ENCODE assay signal across 24 mouse cellular contexts in the genomic region with DNA sequence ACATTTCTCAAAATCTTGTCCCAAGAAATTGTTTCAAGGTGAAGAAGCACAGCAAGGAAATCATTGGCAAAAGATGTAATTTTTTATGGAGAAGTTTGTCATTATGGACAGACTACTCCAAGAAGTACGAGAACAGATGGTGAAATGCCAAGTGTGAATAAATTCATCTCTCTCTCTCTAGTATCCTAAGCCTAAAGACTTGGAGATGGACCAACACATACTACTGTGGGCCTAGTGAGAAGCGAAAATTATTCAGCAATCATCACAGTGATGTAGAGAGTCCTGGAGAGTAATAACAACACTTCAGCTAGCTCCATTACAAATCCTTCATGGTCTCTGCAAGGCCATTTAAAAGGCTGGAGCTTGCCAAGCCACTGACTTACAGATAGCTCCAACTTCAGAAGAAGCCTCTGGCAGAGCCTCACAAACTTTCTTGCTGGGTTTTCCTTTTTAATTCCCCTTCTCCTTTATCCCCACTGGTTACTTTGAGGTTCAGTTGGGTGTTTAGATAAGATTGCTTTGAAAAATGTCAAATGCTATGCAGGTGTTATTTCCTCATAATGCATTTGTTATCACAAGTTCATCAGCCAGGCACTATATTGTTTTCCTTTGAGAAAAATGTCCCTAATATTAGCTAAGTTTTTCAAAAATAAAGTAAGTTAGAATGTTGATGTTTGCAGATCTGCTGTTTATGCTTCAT.
DNase-seq lines count a peak whose midpoint lies in the region; ATAC-seq and TF ChIP-seq lines count a peak whose summit lies in the region.
"Had no signal": no experiment of that assay in that cellular context is flagged by ENCODE, and none has a peak within 500 bp of the region (broad histone marks: within the 10 kb centered on the region; RNA-seq: fewer than 3 reads in every experiment).

No protein-coding gene starts in this region.

- no peaks in the 10 kb centered on the region for H3K36me3 ChIP-seq in forebrain, embryonic 13.5 days (ENCODE audit: poor library complexity, severe bottlenecking)
- H3K36me3 ChIP-seq in forebrain, embryonic 12.5 days (replicated peaks) = no peaks in the 10 kb centered on the region
- no peaks in the 10 kb centered on the region for H3K36me3 ChIP-seq in hindbrain, postnatal 0 days (ENCODE audit: insufficient read depth, low read length)
- no peaks in the 10 kb centered on the region for H3K36me3 ChIP-seq in hindbrain, embryonic 12.5 days
- H3K36me3 ChIP-seq in MEL (ENCODE audit: control insufficient read depth in 1 of 2, insufficient read depth in 2 of 2, low read length in 2 of 2) = peaks cover 0 to 5% of the 10 kb centered on the region in 2 experiments; a peak in 2 of 4 replicates
- no peaks in the 10 kb centered on the region for H3K36me3 ChIP-seq in forebrain, embryonic 16.5 days (ENCODE audit: control insufficient read depth, insufficient read depth)
- H3K36me3 ChIP-seq: kidney, embryonic 15.5 days; limb, embryonic 13.5 days; liver, embryonic 12.5 days; midbrain, embryonic 12.5 days; neural tube, embryonic 12.5 days had no signal

- H3K4me2 ChIP-seq in forebrain, embryonic 13.5 days = no peak overlapping the region
- no peak overlapping the region for H3K4me2 ChIP-seq in forebrain, embryonic 12.5 days
- H3K4me2 ChIP-seq in hindbrain, postnatal 0 days (ENCODE audit: low read depth, low read length) = no peak overlapping the region
- no peak overlapping the region for H3K4me2 ChIP-seq in hindbrain, embryonic 12.5 days (replicated peaks)
- no peak overlapping the region for H3K4me2 ChIP-seq in forebrain, embryonic 16.5 days (ENCODE audit: low read length)
- H3K4me2 ChIP-seq: heart, embryonic 11.5 days; kidney, embryonic 15.5 days; limb, embryonic 13.5 days; liver, embryonic 12.5 days; midbrain, embryonic 12.5 days; neural tube, embryonic 12.5 days had no signal

- no peaks in the 10 kb centered on the region for H3K27me3 ChIP-seq in forebrain, embryonic 13.5 days
- H3K27me3 ChIP-seq in forebrain, embryonic 12.5 days = no peaks in the 10 kb centered on the region
- no peaks in the 10 kb centered on the region for H3K27me3 ChIP-seq in hindbrain, postnatal 0 days (ENCODE audit: insufficient read depth, low read length)
- H3K27me3 ChIP-seq in hindbrain, embryonic 12.5 days = no peaks in the 10 kb centered on the region
- H3K27me3 ChIP-seq in MEL (ENCODE audit: control insufficient read depth in 1 of 2, insufficient read depth in 2 of 2, low read length in 2 of 2) = no peaks in the 10 kb centered on the region
- H3K27me3 ChIP-seq in forebrain, embryonic 16.5 days (replicated peaks; ENCODE audit: control insufficient read depth, insufficient read depth, low read length) = no peaks in the 10 kb centered on the region
- H3K27me3 ChIP-seq: kidney, embryonic 15.5 days; limb, embryonic 13.5 days; liver, embryonic 12.5 days; midbrain, embryonic 12.5 days; neural tube, embryonic 12.5 days had no signal

- peak; percentile 38 for DNase-seq in hindbrain, postnatal 0 days (ENCODE audit: low spot score)
- DNase-seq in MEL (ENCODE audit: low read depth, low spot score) = peak; percentile 38
- no peak for DNase-seq in embryo, embryonic 11 days
- DNase-seq: adrenal gland, postnatal 36 days; cerebellum, adult 18-20 months; gastrocnemius, postnatal 10 days; heart, adult 11 months; kidney, adult 11 months; kidney, postnatal 36 days; layer of hippocampus, postnatal 36 days; lung, adult 18-20 months; lung, postnatal 10 days had no signal

- no peaks in the 10 kb centered on the region for H3K4me1 ChIP-seq in forebrain, embryonic 13.5 days
- no peaks in the 10 kb centered on the region for H3K4me1 ChIP-seq in forebrain, embryonic 12.5 days
- no peaks in the 10 kb centered on the region for H3K4me1 ChIP-seq in hindbrain, postnatal 0 days (ENCODE audit: insufficient read depth, low read length)
- no peaks in the 10 kb centered on the region for H3K4me1 ChIP-seq in hindbrain, embryonic 12.5 days
- H3K4me1 ChIP-seq in MEL (ENCODE audit: control insufficient read depth in 1 of 2, insufficient read depth in 2 of 2, low read length in 2 of 2) = peaks cover 2 to 13% of the 10 kb centered on the region in 2 experiments; a peak in 3 of 4 replicates
- no peaks in the 10 kb centered on the region for H3K4me1 ChIP-seq in forebrain, embryonic 16.5 days (replicated peaks; ENCODE audit: control insufficient read depth, insufficient read depth, low read length)
- H3K4me1 ChIP-seq: kidney, embryonic 15.5 days; limb, embryonic 13.5 days; liver, embryonic 12.5 days; midbrain, embryonic 12.5 days; neural tube, embryonic 12.5 days had no signal

- ATAC-seq in forebrain, embryonic 13.5 days = peak; percentile 72; the same call in 1 of the 2 replicates
- ATAC-seq in forebrain, embryonic 12.5 days (ENCODE audit: low FRiP score) = no peak
- no peak for ATAC-seq in hindbrain, postnatal 0 days
- no peak for ATAC-seq in hindbrain, embryonic 12.5 days (ENCODE audit: low FRiP score)
- ATAC-seq in forebrain, embryonic 16.5 days = peak; percentile 92
- ATAC-seq: CD4-positive, CD25-positive, alpha-beta regulatory T cell, adult 4 months; liver, embryonic 12.5 days had no signal

- no peak overlapping the region for H3K9ac ChIP-seq in forebrain, embryonic 13.5 days
- no peak overlapping the region for H3K9ac ChIP-seq in forebrain, embryonic 12.5 days
- no peak overlapping the region for H3K9ac ChIP-seq in hindbrain, postnatal 0 days (replicated peaks; ENCODE audit: low read length)
- no peak overlapping the region for H3K9ac ChIP-seq in hindbrain, embryonic 12.5 days
- H3K9ac ChIP-seq in MEL (ENCODE audit: control insufficient read depth, low read depth, low read length, poor library complexity, severe bottlenecking) = no peak overlapping the region
- no peak overlapping the region for H3K9ac ChIP-seq in forebrain, embryonic 16.5 days (replicated peaks; ENCODE audit: low read depth, low read length)
- H3K9ac ChIP-seq: kidney, embryonic 15.5 days; limb, embryonic 13.5 days; liver, embryonic 12.5 days; midbrain, embryonic 12.5 days; neural tube, embryonic 12.5 days had no signal

- H3K9me3 ChIP-seq in forebrain, embryonic 13.5 days (replicated peaks) = no peaks in the 10 kb centered on the region
- H3K9me3 ChIP-seq in forebrain, embryonic 12.5 days = no peaks in the 10 kb centered on the region
- no peaks in the 10 kb centered on the region for H3K9me3 ChIP-seq in hindbrain, postnatal 0 days (ENCODE audit: low read length)
- no peaks in the 10 kb centered on the region for H3K9me3 ChIP-seq in hindbrain, embryonic 12.5 days (replicated peaks)
- H3K9me3 ChIP-seq in MEL (replicated peaks; ENCODE audit: insufficient read depth, low read length) = no peaks in the 10 kb centered on the region
- no peaks in the 10 kb centered on the region for H3K9me3 ChIP-seq in forebrain, embryonic 16.5 days (ENCODE audit: control insufficient read depth, low read length)
- H3K9me3 ChIP-seq: kidney, embryonic 15.5 days; limb, embryonic 13.5 days; liver, embryonic 12.5 days; midbrain, embryonic 12.5 days; neural tube, embryonic 12.5 days had no signal

- H3K79me2 ChIP-seq in MEL (ENCODE audit: control insufficient read depth, insufficient read depth, low read length, poor library complexity) = no peaks in the 10 kb centered on the region

- no peak for TF ChIP-seq RAD21 in MEL (IDR thresholded peaks at IDR 0.05; ENCODE audit: low read depth, low read length)

- no peak overlapping the region for H3K27ac ChIP-seq in forebrain, embryonic 13.5 days
- H3K27ac ChIP-seq in forebrain, embryonic 12.5 days = no peak overlapping the region
- no peak overlapping the region for H3K27ac ChIP-seq in hindbrain, postnatal 0 days
- H3K27ac ChIP-seq in hindbrain, embryonic 12.5 days = no peak overlapping the region
- H3K27ac ChIP-seq in MEL (ENCODE audit: control insufficient read depth, low read depth, low read length) = no peak overlapping the region
- no peak overlapping the region for H3K27ac ChIP-seq in forebrain, embryonic 16.5 days (ENCODE audit: low read length)
- H3K27ac ChIP-seq: kidney, embryonic 15.5 days; limb, embryonic 13.5 days; liver, embryonic 12.5 days; midbrain, embryonic 12.5 days; neural tube, embryonic 12.5 days; stomach, postnatal 0 days had no signal

- TF ChIP-seq EP300 in MEL (IDR thresholded peaks at IDR 0.05; ENCODE audit: low read depth in 1 of 2, low read length in 2 of 2) = peak; percentile 57 to 82

- no peak overlapping the region for H3K4me3 ChIP-seq in forebrain, embryonic 13.5 days
- H3K4me3 ChIP-seq in forebrain, embryonic 12.5 days (replicated peaks) = no peak overlapping the region
- no peak overlapping the region for H3K4me3 ChIP-seq in hindbrain, postnatal 0 days (ENCODE audit: low read length)
- H3K4me3 ChIP-seq in hindbrain, embryonic 12.5 days = no peak overlapping the region
- H3K4me3 ChIP-seq in MEL (ENCODE audit: control insufficient read depth in 1 of 2, insufficient read depth in 1 of 2, low read depth in 2 of 2, low read length in 2 of 2) = no peak overlapping the region
- no peak overlapping the region for H3K4me3 ChIP-seq in forebrain, embryonic 16.5 days (replicated peaks; ENCODE audit: low read length)
- H3K4me3 ChIP-seq: kidney, embryonic 15.5 days; limb, embryonic 13.5 days; liver, embryonic 12.5 days; midbrain, embryonic 12.5 days; neural tube, embryonic 12.5 days had no signal

- no peak for TF ChIP-seq POLR2A in MEL (IDR thresholded peaks at IDR 0.05; ENCODE audit: control insufficient read depth in 1 of 2, insufficient read depth in 1 of 2, low read depth in 1 of 2, low read length in 2 of 2, poor library complexity in 1 of 2)

- no peak for TF ChIP-seq CTCF in hindbrain, postnatal 0 days (IDR thresholded peaks at IDR 0.05; ENCODE audit: low read depth)
- no peak for TF ChIP-seq CTCF in MEL (IDR thresholded peaks at IDR 0.05 in 2 of 3, conservative IDR thresholded peaks at IDR 0.05 in 1 of 3; ENCODE audit: control insufficient read depth in 1 of 3, insufficient read depth in 1 of 3, low read depth in 2 of 3, low read length in 3 of 3, poor library complexity in 1 of 3, severe bottlenecking in 1 of 3)

- WGBS in forebrain, embryonic 13.5 days = 76% methylated on average over 2 of the region's 2 CpGs
- 79% methylated on average over 2 of the region's 2 CpGs for WGBS in forebrain, embryonic 12.5 days
- 56% methylated on average over 2 of the region's 2 CpGs for WGBS in hindbrain, postnatal 0 days
- 79% methylated on average over 2 of the region's 2 CpGs for whole genome bisulfite sequencing in hindbrain, embryonic 12.5 days
- WGBS in forebrain, embryonic 16.5 days = 49% methylated on average over 2 of the region's 2 CpGs

TF ChIP-seq in MEL, 35 proteins besides CTCF, POLR2A, EP300 and RAD21:
- TF ChIP-seq TCF12 (IDR thresholded peaks at IDR 0.05; ENCODE audit: low read depth, low read length) (peak; percentile 57), GATA1 (IDR thresholded peaks at IDR 0.05; ENCODE audit: low read depth, low read length) (peak; percentile 73), ETS1 (IDR thresholded peaks at IDR 0.05; ENCODE audit: low read depth, low read length) (peak; percentile 51), MAZ (IDR thresholded peaks at IDR 0.05; ENCODE audit: low read depth, low read length) (no peak), KAT2A (conservative IDR thresholded peaks at IDR 0.05; ENCODE audit: low read depth, low read length) (no peak)

Comparison
In these comparisons a context has a peak if more than half of its experiments do, and no peak if none do; other contexts are left out.
1. ATAC-seq: peak in forebrain, embryonic 13.5 days (single experiment) and forebrain, embryonic 16.5 days (single experiment); none in forebrain, embryonic 12.5 days (single experiment), hindbrain, postnatal 0 days (single experiment) and hindbrain, embryonic 12.5 days (single experiment).